Mouse (Mus musculus) naive thymus-derived CD4-positive, alpha-beta T cell, adult 5 months (primary cell): ENCODE results near the gene Slc35d2. TPM values are rescaled to one million over a fixed set of nuclear protein-coding genes. Genes with fewer than 3 reads are reported as not detected.

Source experiments
- polyA plus RNA-seq: library from polyadenylated mRNA; unstranded; fragments of 100-300 nt; shearing (Covaris generic); gene quantifications from one replicate; pipeline ENCODE4 v1.2.1, GENCODE M21; 2017

Gene Slc35d2
- polyA plus RNA-seq: 19.5 TPM

DNA sequence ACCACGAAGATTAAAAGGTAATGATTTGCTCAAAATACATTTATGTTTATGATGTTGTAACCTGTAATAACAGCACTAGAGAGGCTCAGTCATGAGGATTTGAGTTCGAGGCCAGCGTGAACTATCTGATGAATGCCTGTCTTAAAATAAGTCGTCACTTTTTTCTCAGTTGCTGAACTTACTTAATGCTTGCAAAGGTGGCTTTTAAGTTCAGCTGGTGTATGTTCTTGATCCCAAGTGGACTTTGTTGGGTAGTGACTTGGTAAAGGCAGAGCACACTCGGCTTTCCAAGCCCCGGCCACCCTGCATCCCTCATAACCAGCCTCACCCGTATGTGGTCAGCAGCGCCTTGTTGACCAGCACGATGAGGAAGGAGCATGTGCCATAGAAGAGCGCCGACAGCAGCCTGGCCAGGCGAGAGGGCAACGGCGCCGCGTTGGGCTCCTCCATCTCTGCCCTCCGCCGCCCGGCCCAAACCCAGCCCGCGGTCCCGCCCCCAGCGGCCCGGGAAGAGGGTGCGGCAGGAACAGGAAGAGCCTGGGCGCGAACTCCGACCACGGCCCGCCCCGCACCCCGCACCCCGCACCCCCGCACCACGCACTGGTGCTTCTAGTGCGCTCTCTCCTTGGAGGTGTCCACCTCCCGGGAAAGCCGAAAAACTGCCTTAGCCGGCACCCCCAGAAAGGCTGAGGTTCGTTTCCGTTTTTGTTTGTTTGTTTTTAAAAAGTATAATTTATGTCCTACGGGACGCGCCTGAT, at the start of gene Slc35d2:
TSS of gene Slc35d2 (minus strand) at position 511 of the 758 bp plus-strand sequence.

DNA sequence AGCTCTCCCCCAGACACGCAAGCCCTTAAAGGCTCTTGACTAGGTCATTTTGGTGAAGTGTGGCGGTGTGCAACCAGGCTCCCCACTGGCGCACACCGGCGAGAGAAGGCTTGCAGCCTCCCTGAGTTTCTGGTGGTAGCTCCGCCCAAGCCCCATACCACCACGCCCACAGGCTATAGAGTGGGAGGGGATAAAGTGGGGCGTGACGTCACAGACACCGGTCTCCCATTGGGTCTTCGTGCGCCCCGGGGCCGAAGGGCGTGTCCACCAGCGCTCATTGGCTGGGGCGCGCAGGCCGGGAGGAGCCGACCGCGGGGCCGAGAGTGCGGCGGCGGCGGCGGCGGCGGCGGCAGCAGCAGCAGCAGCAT, 32.4 kb upstream of the Slc35d2 start, which contains the start of gene Habp4:
TSS of gene Habp4 (plus strand) at position 277 of the 368 bp plus-strand sequence.

DNA sequence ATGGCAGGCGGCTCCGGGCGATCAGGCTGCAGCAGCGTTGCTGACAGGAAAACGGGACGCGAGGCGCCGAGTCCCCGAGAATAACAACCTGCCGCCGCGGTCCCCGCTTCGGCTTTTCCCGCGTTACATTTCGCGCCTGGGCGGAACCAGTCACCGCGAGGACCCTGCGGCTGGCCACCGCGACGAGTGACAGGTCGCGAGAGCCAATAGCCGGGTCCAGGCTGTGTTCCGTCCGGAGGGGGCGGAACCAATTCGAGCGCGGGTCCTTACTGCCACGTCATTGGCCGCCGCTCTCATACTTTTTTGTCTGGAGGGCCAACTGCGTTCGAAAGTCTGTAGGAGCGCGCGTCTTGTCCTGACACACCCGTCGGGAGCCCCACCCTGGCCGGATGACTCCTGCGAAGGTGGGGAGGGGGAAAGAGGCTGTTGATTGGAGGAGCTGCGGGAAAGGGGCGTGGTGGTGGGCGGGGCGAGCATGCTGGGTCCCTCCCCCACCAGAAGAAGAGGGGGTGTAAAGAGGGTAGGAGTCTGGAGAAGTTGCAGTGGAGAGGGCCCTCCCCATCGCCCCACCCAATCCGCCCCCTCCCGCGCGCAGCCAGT, 24.0 kb upstream of the Slc35d2 start, which contains the start of gene Zfp367:
TSS of gene Zfp367 (minus strand) at position 120 of the 600 bp plus-strand sequence.

DNA sequence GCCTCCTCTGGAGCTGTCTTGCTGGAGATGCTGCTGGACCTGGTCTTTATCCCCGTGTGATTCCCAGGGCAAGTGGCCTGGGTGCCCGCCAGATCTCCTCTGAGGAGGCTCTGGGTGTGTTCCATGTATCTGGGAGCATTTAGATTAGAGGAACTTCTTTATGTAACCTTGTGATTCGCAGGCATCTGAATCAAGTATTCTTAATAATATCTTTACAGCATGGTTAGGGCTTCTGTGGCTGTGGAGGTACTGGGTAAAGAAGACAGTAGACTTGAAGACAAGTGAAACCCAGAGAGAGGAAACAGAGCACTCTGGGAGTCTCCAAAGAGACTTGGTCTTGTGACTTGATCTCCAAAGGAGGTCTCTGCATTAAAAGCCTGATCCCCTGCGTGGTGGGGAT, 40.0 kb downstream of the Slc35d2 start, which contains the start of gene Hsd17b3:
TSS of gene Hsd17b3 (minus strand) at position 101 of the 400 bp plus-strand sequence.

Other genes with a start within 250 kb of the Slc35d2 start
- not detected for gene Hsd17b3, start 40.1 kb downstream of the Slc35d2 start, polyA plus RNA-seq
- gene Zfp367, start 23.8 kb upstream of the Slc35d2 start, polyA plus RNA-seq: 7.3 TPM
- gene Habp4, start 32.5 kb upstream of the Slc35d2 start, polyA plus RNA-seq: 19.9 TPM
- 7.1 TPM for gene Cdc14b, start 145.9 kb upstream of the Slc35d2 start, polyA plus RNA-seq
- 64.1 TPM for gene Aaed1, start 183.3 kb upstream of the Slc35d2 start, polyA plus RNA-seq
- 33.2 TPM for gene Ctsl, start 241.5 kb upstream of the Slc35d2 start, polyA plus RNA-seq